Mouse (Mus musculus) left cerebral cortex, postnatal 4 days (tissue): ENCODE results near the gene Zfp619. TPM values are rescaled to one million over a fixed set of nuclear protein-coding genes. Genes with fewer than 3 reads are reported as not detected.
"Not testable (repeated sequence)": the region's sequence is repeated elsewhere in the genome, so short reads cannot be mapped to it uniquely, and the experiment has no call there.

Source experiments
- DNase-seq: peaks from one replicate; pipeline ENCODE4 v3.0.0-alpha.2; 2022
- intact Hi-C: fragments of 180-260 bp; cut with DNase I; formaldehyde crosslinking; loops from one replicate; pipeline ENCODE4 v1.15.1; 2025
- total RNA-seq, 2 experiments: library from RNA; stranded (reverse); gene quantifications; 2 replicates each; pipeline ENCODE4 v1.2.3; 2021

The Zfp619 gene
- total RNA-seq, result 1 to 10 TPM; 5.6 to 6.1 TPM

DNA sequence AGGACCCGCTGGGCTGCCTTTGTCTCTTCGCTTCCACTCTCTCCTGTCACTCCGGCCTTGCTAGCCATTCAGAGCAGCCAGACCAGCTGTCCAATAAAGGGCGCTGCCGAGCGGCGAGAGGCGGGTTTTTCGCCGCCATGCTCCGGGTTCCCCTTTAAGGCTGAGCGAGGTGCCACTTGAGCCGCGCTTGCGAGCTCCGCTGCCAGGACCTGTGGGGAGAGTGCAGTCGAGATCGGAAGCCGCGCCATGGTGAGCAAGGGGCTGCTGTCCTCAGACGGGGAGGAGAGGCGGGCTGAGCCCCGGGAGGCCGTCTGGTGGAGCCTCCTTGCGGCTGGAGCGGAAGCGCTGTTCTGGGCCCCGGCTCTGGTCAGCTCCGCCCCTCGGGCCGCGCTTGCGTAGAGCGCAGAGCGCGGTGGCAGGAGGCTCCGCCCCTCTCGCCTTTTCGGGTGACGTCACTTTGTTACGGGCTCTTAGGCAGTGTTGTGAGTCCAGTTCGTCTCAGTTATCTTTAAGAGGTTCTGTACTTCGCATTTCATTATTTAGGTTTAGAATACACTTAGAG lies at the start of gene Zfp619:
TSS of gene Zfp619 (plus strand) at position 151 of the 562 bp plus-strand sequence.
- peak; percentile 94 for DNase-seq
- intact Hi-C loops, result no loop called here

DNA sequence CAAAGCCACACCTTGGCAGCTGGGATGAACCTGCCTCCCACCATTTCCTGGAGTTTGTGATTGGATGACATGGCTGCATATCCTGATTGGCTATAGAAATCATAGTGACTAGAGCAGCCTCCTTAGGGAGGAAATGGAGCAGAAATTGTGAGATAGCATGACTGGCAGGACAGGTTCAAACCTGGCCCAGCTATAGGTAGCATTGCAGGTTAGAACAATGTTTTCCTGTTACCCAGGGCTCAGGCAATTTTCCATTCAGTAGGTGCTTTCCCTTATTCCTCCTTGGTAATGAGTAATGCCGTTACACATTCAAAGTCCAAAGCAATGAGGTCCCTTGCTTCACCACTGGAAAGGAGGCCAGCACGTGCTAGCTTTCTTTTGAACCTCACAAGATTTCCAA lies 38.6 kb upstream of the Zfp619 start:
- intact Hi-C loops, result no loop called here
- DNase-seq, result no peak

DNA sequence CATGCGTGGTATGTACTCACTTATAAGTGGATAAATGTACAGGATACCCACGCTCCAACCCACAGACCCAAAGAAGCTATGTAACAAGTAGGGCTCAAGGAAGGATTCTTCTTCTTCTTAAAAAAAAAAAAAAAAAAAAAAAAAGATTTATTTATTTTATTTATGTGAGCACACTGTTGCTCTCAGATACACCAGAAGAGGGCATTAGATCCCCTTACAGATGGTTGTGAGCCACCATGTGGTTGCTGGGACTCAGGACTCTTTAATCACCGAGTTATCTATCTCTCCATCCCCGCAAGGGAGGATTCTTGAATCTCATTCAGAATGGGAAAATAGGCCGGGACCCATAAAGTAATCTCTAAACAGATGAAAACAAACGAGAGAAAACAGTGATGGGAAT lies 33.2 kb upstream of the Zfp619 start:
- intact Hi-C loops, result no loop called here
- DNase-seq, result no peak

DNA sequence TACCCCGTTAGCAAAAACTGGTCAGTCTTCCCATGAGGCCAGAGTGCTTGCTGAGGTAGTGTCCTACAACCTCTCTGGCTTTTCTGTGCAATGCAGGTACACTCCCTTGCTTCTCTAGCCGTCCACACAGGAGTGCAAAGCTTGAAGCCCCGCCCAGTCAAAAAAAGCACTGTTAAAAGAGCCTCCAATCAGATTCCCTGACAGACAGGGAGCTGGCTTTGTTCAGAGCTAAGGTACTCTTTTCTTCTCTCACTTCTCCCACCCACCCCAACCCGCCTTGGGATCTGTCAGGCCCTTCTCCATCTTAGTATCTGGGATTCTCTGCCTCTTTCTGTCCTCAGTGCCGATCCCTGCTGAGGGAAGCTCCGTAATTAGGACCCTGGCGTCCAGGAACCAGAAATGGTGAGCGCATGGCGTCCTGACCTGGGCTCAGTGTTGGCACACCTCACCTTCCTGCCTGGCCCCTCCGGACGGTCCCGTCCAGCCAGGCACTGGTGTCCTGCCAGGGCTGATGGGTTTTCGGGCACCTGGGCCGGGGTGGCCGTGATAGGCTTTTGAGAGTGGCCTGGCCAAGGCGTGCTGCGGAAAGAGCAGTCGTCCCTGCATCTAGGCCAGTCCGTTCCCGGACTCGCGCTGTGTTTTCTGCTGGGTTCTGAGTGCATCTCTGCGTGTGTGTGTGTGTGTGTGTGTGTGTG lies 30.3 kb upstream of the Zfp619 start:
- peak; percentile 18 for DNase-seq

DNA sequence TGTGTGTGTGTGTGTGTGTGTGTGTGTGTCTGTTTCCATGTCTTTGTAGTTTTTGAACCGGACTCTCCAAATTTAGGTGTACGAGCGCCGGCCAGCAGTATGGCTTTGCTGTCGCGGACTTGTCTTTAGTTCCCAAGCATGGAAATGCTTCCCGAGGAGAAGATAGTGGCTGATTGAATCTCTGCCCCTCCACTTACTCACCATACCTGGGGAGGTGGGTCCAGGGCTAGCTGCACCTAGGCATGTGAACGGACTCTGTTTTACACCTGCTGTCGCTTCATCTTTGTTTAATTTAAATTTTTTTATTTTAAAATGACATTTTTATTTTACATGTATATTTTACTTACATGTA lies 29.7 kb upstream of the Zfp619 start:
- no peak for DNase-seq
- intact Hi-C loops, result no loop called here

More for the DNA sequence above, 30.3 kb upstream of the Zfp619 start:
- intact Hi-C loops, result no loop called here

DNA sequence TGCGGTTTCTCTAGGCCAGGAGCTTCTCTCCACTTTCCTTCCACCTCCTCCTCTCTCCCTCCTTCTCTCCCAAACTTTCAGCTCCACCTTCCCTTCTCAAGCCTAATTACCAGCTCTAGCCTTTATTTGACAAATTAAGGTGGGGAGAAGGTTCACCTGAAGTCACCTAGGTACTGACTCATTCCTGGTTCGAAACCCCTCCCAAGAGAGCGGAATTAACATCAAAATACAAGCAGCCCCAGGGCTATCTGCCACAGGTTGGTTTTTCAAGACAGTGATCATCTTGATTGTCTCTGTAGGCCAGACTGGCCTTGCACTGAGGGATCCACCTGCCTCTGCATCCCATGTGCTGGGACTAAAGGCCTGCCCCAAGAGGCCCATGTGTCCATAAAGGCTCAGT lies 22.9 kb upstream of the Zfp619 start:
- DNase-seq, result no peak
- intact Hi-C loops, result no loop called here

DNA sequence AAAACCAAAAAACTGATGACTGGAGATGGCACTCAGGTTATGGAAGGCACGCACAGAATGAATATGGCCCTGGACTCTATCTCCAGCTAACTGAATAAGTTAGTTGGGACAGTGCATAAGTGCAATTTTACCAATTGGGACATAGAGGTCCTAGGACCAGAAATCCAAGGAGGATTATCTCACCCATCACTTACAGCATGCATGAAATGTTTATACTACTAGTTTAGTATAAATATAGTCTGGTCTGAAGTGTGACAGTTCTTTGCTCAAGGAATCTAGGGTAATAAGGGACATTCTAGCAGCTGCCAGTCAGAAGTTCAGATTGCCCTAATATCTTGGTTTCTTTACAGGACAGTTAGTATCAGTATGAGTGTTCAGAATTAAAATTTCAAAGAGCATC lies 13.5 kb upstream of the Zfp619 start:
- DNase-seq, result no peak
- intact Hi-C loops, result no loop called here

DNA sequence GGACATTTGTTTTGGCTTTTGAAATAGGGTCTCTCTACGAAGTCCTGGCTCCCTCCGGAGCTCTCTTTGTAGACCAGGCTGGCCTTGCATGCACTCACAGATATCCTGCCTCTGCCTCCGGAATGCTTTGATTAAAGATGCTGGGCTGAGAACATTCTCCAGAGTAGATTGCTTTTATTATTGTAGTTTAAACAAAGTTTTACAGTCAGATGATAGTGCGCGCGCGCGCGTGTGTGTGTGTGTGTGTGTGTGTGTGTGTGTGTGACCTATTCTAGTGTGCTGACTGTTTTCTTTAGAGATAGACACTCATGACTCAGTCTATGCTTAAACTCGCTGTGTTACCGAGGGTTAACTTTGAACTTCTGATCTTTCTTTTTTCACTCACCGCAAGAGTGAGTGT lies 796 bp downstream of the Zfp619 start:
- intact Hi-C loops, result no loop called here
- DNase-seq, result peak; percentile 1

DNA sequence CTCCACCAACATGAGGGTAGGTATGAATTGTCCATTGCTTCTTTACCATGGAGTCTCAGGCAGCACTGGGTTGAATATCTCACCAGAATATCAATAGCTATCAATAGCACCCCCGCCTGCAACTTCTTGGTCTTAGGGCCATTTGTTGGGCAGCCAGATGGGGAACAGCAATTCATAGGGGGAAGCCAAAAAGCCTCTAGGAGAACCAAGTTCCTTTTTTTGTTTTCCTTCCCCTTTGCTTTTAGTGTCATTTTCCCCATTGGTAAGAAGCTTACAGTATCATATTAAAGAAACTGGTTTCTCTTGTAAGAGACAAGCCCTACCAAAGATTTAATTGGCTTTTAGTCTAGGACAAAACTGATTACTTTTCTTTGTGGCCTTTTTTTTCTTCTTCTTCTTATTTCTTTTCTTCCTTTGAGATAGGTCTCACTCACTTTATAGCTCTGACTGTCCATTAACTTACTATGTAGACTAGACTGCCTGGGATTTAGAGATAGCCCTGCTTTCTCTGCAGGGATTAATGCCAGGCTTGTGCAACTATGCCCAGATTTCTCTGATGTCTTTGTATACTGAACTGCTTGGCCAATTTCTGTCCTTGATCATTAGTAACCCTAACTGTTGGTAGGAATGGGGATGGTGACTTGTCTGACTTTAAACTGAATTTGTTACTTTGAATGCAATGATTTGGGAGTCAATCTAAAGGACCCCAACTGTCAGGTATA lies 6.3 kb downstream of the Zfp619 start:
- no peak for DNase-seq
- intact Hi-C loops, result no loop called here

DNA sequence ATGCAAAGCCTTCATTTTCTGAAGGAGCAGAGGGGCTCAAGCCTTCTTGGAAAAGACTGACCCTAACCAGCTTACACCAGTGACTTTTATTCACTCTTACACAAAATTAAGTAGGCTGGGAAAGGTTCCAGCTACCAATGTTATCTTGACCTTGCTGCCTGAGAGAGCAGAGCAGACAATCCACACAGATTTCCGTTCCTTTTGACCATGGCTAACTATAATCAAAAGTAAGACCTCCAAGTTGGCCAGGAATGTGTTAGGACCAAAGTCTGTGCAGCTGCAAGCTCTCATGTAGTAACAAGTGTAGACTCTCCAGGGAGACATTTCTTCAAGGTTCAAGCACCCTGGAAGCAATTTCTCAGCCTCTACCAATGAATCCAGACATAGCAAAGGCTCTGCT lies 25.6 kb downstream of the Zfp619 start:
- DNase-seq, result no peak
- intact Hi-C loops, result no loop called here

DNA sequence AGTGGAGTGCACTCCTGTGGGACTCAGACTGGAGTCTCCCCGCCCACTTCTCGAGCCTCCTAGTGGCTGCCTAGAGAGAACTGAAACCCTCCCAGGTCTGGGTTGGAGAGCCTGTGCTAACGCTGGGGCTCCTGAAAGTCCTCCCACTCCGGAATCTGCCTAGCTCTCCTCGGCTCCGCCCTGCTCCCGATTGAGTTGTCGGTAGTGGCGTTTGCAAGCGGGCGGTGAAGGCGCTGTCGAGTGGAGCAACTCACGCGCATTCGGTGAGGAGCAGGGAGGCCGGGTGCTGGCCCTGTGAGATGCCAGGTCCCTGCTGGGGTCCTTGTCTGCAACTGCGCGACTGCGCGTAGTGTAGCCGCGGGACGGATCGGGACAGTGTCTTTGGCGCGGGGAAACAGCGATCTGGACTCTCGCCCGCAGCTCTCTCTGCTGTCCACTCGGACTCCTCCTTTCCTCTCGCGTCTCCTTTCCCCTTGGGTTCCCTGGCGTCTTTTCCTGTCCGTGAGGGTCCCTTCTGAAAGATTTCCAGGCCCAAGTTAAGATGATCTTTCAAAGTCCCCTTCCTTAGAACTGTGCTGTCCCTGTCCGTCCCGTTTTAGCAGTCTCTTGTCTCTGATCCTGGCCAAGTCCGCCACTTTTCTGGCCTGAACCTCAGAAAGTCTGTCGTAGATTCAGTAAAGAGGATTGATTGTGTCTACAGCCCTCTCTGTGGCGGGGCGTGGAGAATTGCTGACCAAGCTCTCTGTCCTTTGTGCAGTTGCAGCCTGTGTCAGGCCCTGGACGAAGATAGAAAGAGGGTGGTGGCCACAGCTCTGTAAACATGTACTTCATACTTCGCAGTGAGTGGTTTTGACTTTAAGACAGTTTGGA lies 26.9 kb downstream of the Zfp619 start:
- peak; percentile 74 for DNase-seq
- intact Hi-C loops, result no loop called here

DNA sequence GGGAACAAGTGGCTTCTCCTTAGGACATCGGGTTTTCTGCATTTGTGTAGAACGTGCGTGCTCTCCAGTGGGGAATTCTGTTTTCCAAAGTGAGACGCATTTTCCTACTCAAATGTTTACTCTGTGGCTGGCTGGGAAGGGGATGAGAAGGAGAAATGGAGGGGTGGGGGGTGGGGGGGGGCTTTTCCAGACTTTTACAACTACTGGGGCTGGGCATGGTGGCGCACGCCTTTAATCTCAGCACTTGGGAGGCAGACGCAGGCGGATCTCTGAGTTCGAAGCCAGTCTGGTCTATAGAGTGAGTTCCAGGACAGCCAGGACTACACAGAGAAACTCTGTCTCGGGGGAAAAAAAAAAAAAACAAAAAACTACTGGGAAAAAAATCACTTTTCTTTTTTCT lies 27.6 kb downstream of the Zfp619 start:
- intact Hi-C loops, result no loop called here

DNA sequence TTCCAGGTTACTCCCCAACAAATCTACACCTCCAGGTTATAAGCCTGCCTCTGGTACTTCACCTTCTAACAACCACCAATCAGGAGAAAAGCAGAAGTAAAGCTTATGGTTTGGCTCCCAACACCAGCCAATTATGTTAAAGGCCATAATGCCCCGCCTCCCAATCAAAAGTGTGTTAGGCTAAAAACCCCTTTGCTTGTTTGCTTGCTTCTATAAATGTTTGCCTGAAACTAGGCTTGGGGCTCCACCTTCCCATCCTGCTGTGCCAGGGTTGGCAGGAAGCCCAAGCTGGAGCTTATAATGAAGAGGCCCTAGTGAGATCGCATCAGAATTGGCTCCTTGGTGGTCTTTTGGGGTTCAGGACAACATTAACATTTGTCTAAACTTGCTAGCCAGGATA lies 31.8 kb downstream of the Zfp619 start:
- DNase-seq, result peak; percentile 15
- intact Hi-C loops, result no loop called here

More for the DNA sequence above, 27.6 kb downstream of the Zfp619 start:
- no peak for DNase-seq

DNA sequence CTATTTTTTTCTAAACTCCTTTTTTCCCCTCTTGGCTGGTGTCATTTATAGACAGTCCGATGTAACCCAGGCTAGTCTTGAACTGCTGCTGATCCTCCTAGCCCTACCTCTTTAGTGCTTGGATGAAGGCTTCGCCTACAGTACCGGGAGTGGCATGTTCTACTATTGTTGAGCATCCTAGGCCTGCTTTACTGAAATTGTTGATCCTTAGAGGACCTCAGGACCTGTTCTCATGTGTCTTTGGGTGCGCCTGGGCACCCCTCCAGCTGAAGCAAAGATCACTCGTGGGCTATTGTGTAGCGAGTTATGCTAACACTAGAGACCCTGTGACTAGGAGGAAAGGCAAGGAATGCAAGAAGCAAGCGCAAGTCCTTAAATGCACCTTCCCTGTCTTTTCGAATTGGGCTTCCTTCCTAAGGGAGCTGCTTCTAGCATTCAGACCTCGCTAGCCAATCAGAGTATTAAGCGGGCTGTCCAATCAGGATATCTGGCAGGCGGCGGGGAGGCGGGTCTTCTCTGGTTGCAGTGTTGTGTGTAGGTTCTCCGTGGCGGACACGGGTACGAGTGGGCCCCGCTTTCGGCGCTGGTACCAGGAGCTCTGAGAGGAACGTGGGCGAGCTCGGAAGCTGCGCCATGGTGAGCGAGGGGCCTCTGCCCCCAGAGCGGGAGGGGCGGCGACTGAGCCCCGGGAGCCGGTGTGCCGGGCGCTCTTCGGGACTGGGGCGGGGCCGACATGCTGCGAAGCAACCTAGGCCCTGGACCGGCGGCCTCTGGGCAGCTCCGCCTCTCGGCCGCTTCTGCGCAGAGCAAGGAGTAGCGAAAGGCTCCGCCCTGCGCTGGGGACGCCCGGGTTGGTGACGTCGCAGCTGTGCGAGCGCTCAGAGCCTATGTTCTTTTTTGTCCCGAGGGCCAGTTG lies 34.7 kb downstream of the Zfp619 start:
- intact Hi-C loops, result no loop called here

DNA sequence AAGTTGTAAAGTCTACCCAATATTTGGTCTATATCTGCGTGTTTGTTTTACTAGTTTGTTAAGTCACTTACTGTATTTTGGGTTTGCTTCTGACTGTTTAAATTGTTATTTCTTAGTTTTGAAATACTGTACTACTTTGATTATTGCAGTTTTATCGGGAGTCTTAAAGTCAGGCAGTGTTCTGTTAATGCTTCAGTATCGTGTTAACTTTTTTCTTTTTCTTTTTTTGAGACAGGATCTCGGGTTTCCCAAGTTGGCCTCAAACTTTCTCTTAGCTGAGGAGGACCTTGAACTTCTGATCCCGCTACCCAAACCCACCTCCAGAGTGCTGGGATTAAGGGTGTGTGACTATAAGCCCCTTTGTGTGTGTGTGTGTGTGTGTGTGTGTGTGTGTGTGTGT lies 35.4 kb downstream of the Zfp619 start:
- no peak for DNase-seq
- intact Hi-C loops, result no loop called here

More for the DNA sequence above, 34.7 kb downstream of the Zfp619 start:
- peak; percentile 95 for DNase-seq

DNA sequence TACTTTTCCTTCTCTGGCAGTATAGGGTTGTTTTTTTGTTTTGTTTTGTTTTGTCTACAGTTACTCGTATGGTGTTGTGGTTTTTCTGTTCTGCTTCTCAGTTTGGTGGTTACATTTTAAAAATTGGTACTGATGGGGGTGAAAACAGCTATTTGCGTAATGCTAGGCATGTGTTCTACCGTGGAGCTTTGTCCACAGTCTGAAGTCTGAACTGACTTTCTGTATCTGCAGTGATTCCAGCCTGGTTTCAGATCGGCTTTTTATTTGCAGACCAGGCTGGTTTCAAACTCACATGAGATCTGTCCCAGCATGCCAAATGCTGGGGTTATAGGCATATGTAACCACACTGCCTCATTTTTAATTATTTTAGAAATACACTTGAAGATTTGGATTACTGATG lies 36.3 kb downstream of the Zfp619 start:
- no peak for DNase-seq
- intact Hi-C loops, result no loop called here

DNA sequence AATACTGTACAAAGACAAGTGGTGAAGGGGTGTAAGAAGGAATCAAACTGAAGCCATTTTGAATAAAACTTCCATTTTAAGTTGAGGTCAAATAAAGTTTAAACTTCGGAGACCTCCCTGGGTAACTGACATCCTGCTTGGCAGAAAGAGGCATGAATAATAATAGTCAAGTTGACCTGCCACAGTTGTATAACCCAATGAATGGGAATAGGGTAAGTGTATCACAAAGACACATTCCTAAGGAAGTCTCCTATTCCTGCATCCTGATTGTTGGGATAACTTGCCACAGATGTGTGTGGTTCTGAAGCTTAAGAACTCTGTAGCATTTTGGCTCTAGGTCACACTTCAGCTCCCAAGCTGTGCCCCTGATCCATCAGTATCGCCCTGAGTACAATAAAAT lies 62.5 kb downstream of the Zfp619 start:
- DNase-seq, result no peak
- intact Hi-C loops, result no loop called here

DNA sequence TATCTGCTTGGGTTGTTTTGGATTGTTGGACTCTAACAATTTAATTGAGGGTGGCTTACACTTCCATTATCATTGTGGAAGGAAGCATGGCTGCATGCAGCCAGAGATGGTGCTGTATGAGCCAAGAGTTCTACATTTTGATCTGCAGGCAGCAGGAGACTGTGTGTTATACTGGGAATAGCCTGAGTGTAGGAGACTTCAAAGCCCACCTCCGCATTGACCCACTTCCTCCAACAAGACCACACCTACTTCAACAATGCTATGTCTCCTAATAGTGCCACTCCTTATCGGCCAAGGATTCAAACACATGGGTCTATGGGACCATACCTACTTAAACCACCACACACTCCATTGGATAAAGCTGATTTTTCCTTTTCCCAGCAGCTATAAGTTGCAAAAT lies 63.0 kb downstream of the Zfp619 start:
- no peak for DNase-seq
- intact Hi-C loops, result no loop called here

DNA sequence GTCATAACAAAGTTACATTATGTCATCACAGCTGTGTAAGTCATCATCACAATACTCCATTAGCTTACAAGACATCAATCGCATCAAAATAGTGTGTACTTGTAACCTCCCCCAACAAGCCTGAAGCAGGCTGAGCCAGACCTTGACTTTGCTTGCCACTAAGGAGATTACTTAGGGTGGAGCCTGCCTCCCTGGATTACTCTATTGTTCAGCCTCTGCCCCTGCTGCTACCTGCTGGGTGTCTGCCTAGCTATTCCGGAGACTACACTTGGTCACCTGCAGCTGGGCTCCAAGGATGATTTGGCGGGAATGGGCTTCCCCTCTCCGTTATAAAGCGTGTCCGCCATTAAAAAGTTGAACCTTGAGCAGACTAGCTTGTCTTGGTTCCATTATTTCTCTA lies 69.3 kb downstream of the Zfp619 start:
- DNase-seq, intact Hi-C loops: not testable (repeated sequence)

DNA sequence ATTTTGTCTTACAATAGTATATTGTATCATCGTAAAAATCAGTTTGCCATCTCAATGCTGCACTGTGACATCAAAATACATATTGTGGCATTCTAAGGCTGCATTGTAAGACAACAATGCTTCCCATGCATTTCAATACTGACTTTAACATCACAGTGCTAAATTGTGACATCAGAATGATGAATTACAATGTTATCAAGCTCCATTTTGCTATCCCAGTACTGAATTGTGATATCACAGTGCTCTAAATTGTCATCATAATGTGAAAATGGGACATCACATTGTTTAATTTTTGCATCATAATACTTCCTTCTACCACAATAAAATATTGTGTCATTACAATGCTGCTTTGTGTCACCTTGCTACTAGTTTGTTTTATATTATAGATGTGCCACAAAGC lies 70.5 kb downstream of the Zfp619 start:
- intact Hi-C loops, result no loop called here
- no peak for DNase-seq
